Mouse (Mus musculus) frontal cortex, postnatal 10 days (tissue): ENCODE results near the gene Ybey.

Source experiments
- DNase-seq, 2 experiments: peaks; one replicate each; pipeline ENCODE4 v3.0.0; 2022; ENCODE audit warnings: low spot score in 2 of 2, mixed read lengths in 1 of 2

Ybey gene

DNA sequence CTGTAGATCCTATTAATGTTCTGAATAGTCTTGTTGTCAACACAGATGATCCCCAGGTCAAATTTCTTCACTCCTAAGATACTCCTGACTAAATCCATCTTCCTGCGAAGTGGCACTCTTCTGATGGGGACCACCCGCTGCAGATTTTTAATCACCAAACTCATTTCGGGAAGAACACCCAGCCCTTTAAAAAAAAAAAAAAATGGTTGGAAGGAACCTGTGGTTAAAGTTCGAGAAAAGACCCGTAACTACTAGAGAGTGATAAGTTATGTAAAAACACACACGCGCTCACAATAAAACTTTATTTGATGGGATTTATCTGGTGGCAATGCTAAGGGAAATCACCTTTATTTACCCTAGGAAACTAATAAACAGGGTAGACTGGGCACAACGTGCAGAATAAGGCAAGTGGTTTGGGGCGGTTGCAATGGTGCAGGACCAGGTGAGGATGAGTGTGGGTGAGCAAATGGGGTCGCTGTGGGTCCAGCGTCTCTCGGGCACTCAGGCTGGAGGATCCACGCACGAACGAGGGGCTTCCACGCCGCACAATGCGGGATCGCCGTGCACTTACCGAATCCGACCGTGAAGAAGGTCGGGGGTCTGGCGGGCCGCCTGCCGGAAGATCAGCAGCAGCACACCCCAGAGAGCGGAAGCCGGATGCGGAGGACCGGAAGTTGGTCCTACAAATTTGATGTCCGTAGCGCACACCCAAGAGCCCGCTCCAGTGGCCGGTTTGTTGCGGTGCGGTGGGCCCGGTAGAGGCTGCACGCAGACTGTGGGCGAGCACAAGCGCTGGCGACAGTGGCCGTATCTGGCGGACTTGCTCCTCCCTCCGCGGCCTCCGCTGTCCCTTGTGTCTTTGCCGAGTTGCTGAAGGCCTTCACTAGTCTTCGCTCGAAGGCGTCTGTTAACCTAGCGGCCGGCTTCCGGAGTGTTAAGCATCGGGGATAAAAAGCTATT is at the start of gene Ybey, which contains the start of gene Mcm3ap:
TSS of gene Ybey (minus strand) at position 912 of the 960 bp plus-strand sequence.
TSS of gene Mcm3ap (plus strand) at position 725 of the 960 bp plus-strand sequence.
- peak; percentile 78 to 87 for DNase-seq

DNA sequence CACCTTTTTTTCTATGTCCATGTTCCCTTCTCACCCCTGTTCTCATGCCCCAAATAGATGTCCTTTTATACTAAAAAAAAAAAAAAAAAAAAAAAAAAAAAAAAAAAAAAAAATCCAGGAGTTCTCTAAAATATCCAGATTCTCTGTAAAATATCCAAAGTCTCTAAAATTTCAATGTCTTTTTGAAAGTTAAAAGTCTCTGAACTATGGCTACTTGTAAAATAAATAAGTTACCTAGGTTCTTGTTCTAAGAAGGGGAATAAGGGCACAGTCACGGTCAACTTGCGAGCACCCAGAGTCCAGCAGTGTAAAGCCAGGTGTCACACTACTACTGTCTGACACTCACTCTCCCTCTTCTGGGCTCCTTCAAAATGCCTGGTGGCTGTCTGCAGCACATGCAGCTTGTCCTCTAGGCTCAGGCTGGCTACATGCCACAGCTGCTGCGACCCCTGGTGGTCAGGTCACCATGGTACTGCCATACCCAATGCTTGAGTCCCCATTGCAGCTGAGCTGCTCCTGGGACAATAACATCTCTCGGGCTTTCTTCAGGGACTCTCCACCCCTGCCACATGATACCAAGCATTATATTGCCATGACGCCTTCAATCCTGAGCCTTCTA is 44.2 kb upstream of the Ybey start:
- peak; percentile 55 to 58 for DNase-seq

DNA sequence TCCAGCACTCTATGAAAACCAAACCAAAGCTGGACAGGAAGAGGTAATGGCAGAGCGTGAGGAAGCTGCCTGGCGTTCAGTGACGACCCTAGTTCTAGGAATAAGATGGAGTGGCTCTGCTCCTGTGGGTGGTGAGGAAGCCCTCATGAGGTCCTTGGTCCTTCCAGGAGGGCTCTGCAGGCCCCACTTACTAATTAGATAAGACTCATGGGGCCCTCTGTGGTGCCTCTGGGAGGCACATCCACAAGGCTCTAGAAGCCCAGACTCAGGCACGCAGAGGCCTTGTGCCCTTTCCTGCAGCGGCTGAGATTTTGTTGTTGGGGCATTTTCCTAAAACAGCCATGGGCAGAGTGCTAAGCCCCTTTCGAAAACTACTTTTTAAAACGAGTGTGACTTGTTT is 37.0 kb upstream of the Ybey start:
- DNase-seq = no peak

DNA sequence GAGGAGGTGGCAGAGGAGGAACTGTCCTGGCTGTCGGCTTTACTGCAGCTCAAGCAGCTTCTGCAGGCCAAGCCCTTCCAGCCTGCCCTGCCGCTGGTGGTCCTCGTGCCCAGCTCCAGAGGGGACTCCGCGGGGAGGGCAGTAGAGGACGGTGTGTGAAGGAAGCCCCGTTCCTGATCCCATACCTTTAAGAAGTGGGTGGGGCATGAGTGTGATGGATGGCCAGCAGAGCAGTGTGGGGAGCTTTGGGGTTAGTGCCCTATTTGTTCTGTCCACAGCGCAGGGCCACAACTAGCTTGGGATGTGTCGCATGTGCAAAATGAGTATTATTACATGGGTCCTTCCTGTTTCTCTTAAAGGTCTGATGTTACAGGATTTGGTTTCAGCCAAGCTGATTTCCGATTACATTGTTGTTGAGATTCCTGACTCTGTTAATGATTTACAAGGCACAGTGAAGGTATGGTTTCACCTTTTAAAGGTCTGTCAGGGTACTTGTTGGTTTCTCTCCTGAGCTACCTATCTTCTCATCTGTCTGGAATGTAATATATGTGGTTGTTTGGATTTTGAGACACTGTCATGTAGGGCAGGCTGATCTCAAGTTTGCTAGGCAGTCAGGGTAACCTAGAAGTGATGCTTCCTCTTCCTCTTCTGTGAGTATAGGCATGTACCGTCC is 35.5 kb upstream of the Ybey start:
- DNase-seq = no peak

DNA sequence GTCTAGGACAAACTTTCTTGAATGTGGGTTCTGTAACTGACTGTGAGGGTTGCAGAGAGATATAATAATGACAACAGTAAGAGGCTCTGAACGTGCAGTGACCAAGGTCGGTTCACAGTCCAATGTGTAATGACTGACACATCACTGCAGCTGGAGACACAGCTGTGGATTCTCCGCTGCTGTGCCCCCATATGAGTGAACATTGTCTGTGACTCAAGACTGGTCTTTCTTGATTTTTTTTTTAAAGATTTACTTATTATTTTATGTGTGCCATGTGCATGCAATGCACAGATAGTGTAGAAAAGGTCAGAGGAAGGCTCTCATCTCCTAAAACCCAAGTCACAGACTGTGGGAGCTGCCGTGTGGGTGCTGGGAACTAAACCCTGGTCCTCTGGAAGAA is 28.6 kb upstream of the Ybey start:
- DNase-seq = no peak

DNA sequence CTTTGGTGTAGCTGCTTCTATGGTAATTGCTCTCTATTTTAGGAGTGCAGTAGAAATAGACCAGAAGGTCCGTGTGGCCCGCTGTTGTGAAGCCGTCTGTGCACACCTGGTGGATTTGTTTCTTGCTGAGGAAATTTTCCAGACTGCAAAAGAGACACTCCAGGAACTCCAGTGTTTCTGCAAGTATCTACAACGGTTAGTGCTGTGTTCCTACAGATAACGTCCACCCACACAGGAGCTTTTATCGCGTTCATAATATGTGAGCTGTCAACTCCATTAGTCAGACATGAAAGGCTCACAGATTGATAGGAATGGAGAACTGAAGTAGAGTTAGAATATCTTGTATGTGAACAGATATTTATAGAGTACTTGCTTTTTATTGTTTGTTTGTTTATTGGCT is 27.5 kb upstream of the Ybey start:
- DNase-seq = no peak

DNA sequence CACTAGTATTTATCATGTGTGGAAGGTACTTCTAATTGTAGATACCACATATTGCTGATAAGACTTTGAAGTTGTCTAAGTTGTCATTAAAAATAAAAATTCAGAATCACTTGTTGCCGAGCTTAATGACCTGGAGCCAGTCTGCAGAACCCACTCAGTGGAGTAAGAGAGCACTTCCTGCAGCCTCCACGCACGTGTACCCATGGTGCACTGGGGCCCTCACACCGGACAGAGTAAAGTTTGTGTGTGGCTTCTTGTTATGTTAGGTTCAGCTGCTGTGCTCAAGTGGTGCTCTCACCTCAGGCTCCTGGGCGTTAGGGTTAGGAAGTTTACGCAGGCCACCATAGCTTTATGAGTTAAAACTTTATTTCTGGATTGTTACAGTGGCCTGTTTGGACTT is 26.6 kb upstream of the Ybey start:
- no peak for DNase-seq

DNA sequence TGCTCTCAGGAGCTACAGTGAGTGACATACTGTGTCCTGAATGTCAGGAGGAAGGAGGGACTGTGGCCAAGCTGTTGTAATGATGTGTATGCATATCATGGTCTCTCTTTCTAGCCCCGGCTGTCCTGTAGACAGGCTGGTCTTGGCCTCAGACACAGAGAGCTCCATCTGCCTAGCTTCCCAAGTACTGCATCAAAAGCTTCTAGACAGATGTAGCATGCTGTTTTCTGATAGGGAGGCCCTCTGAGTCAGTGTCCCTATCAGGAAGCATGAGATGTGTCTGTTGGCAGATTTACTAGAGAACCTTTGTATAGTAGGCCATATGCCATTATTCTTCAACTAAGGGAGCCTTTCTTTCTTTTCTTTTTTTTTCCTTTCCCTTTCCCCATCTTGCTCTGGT is 24.6 kb upstream of the Ybey start:
- DNase-seq = no peak

DNA sequence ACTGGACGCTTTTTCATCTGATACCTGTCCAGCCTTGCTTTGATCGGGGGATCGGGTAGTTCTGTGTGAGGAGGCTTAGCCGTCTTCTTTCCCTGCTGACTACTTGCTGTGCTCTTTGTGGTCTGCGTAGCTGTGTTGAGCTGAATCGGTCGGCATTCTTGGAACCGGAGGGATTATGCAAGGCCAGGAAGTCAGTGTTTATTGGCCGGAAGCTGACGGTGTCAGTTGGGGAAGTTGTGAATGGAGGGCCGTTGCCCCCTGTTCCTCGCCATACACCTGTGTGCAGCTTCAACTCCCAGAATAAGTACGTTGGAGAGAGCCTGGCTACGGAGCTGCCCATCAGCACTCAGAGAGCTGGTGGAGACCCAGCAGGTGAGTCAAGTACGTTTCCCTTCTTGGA is 20.3 kb upstream of the Ybey start:
- DNase-seq = no peak

DNA sequence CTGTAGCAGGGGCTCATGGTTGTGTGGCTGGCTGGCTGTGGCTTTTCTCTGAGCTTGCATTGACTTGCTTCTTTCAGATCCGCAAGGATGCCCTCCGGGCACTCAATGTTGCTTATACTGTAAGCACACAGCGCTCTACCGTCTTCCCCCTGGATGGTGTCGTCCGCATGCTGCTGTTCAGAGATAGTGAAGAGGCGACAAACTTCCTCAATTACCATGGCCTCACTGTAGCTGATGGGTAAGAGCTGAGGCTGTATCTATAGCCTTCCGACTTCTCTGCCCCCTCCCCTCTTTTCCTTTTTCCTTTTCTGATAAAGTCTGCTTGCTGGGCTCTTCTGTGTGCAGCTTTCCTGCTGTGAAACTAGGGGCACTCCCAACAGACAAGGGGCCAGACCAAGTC is 19.4 kb upstream of the Ybey start:
- DNase-seq = no peak

DNA sequence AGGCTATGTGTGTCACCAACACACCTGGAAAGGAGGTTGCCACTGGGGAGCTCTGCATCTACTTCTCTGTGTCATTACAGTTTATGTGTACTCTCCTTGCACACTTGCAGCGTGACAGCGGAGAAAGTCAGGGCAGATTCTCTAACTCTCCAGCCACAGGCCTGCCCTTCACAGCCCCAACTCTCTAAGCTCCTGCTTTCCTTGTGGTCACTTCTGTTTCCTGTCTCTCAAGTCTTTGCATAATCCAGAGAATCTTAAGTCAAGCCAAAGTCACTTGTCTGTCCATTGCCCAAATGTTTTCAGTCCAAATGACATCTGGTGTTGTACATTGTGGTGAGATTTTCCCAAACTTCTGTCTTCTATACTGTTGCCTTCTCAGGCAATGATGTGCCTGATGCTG is 17.4 kb upstream of the Ybey start:
- DNase-seq = no peak

DNA sequence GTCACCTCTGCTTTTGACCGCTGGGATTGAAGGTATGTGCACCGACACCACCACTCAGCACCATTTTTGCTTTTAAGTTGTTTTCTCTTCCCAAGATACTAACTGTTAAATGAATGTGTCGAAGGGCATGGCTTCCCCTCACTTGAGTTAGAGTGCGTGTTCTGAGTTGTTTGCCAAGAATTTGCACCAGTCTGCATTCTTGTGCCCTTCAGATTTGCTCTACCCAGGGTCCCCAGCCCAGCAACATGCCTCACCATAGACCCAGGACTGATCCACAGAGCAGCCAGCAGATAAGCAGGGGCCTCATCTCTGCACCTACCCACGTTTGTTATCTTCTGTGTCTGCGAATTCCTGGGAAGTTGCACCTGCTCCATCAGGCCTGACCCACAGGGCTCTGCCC is 12.6 kb upstream of the Ybey start:
- DNase-seq = no peak

DNA sequence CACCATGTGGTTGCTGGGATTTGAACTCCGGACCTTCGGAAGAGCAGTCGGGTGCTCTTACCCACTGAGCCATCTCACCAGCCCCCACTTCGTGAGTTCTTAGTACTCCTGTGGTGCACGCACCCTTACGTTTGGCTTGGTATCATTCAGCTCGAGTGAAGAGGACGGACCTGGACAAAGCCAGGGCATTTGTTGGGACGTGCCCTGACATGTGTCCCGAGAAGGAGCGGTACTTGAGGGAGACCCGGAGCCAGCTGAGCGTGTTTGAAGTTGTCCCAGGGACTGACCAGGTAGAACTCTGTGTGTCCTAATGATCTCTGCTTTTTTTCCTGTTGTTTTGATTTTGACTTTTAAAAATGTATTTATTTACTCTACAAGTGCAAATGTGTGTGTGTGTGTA is 11.9 kb upstream of the Ybey start:
- no peak for DNase-seq

DNA sequence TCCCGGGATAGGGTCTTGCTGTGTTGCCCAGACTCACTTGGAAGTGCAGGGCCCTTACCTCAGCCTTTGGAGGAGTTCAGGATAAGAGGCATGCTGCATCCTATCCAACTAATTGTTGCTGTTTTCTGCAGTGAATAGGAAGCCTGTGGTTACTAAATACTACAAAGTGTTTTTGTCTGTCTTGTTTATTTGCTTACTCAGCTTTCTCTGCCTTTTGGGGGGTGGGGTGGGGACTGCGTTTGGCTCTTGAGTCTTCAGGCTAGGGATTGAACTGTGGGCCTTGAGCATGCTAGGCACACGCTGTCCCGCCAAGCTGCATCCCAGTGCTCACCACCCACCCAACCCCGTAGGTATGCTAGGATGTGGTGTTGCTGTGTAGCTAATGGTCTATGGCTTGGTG is 4.8 kb upstream of the Ybey start:
- no peak for DNase-seq

DNA sequence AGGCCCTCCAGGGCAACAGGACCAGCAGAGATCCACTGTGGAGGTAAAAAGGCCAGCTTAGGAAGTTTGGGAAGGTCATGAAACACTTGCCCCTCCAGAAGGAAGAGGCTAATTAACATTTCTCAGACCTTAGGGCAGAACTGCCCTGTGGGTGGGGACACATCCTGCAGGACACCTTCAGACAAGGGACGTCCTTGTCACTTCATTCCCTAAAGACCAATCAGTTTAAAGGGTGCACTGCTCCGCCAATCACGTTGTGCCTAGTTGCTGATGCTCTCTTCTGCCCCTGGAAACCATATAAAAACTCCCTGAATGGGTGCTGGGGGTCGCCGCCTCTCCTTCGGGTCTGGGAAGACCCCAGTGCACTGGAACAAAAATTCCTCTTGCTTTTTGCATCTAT is 6.2 kb downstream of the Ybey start:
- DNase-seq = no peak

DNA sequence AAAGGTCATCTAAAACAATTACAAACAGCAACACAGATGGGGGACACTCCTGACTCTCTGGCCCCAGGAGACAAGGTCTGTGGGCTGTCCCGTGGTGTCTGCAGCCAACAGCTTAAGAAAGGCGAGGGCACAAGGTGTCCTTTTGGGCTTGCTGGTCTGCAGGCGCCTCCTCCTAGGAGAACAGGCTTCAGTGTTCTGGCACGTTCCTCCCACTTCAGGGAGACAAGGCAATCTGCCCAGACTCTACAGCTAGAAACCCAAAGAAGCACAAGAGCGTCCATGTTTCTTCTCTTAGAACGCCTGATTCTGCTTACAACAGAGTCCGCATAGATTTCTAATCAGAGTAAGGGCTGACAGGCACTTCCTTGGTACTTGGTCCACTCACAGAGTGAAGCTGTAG is 6.6 kb downstream of the Ybey start:
- DNase-seq = no peak

DNA sequence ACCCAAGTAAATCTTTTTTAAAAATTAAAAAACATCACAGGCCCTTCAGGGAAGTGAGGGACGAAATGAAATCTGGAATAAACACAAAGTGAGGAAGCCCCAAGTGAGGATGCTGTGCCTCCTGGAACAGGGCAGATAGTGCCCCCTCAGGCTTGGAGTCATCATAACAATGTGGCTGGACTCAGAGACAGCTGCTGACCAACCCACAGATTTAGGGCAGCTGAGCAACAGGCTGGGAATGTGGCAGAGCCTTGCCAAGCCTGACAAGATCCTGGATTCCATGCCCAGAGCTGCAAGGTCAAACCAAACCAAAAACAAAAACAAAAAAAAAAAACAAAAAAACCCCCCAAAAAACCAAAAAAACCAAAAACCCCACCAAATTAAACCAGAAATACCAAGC is 7.7 kb downstream of the Ybey start:
- no peak for DNase-seq

DNA sequence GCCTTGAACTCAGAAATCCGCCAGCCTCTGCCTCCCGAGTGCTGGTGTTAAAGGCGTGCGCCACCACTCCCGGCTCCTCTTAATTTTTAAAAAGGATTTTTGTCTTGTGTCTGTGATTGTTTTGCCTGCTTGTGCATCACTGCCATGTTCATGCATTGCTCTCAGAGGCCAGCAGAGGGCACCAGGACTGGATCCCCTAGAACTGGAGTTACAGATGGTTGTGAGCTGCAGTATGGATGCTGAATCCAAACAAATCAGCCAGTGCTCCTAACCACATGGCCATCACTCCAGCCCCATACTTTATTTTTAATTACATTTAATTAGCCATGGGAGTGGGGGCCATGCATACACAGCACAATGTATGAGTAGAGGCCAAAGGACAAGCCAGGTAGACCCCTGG is 13.6 kb downstream of the Ybey start:
- peak in 1 of 2 experiments; percentile 38 for DNase-seq

DNA sequence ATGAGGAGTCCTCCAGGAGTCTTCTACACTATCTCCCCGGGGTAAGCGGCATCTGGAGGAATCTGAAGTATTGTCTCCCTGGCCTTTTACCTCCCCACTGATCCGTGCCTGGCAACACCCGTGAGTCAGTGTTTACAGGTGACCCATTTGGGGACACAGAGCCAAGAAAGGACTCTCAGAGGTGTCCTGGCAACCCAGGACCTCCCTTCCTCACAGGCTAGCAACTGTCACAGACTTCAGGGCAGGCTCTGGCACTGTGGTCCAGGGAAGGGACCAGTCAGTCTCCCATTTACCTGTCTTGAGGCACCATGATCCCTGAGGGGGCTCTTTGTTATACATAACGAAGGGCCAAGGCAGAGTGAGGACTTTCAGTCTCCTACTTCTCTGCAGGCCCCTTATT is 20.1 kb downstream of the Ybey start, which contains the start of gene 2610028H24Rik:
TSS of gene 2610028H24Rik (plus strand) at position 231 of the 400 bp plus-strand sequence.
- DNase-seq = no peak

DNA sequence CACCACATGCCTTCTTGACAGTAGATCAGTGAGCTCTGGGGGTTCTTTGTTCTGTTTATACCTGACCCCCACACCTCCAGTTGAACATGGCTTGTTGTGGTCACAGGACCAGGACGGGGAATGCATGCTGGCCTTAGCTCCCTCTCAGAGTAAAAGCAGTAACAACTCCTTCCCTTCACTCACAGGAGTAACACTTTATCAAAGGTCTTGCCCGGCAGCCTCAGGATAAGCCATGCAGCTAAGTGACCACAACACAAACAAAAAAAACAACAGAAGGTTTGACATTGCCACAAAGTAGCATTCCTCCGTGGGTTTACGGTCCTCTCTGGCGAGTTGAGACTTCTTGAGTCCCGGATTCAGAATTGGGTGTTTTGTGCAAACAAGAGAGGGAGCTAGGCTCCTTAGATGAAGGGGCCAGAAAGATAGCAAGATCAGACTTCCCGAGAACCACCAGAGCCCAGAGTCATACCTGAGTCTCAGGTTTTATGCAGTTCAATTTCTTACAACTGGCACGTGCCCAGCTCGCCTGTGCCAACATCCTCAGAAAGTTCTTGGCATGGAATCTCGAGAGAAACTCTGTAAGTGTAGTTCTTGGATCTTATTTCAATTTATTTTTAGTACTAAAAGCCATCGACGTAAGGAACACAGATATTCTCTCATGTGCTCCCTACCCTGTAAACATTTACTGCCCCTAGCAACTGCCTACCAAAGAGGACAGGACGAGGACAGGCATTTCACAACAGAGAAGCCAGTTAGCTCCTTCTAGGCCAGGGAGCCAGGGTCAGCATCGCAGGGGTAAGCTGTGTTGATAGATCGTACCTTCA is 21.3 kb downstream of the Ybey start:
- no peak for DNase-seq

DNA sequence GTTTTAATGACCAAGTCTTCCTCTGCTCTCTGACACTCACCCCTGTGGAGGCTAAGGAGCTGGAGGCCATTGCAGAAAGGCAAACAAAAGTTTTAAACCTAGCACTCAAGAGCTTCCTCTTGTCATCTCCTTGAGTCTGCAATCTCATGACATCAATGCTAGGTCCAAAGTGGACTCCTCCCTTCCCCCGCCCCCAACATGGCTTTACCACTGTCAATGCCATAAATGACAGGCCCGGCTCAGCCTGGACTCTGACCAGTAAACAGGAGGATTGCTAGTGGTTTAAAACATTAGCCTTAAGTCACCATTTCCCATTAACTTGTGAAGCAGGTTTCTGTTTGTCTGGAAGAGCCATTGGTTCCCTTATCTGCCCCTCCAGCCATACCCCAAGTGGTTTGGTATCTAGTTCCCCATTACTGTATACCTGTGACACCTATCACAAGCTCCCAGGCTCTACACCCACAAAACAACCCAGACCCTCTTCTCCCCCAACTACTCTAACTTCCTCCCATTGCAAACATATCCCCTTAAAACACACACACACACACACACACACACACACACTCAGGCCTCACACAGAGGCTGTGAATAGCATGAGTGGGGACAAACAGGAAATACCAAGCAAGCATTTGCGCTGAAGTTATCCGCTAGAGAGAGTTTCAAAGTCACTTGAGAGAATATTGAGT is 22.8 kb downstream of the Ybey start:
- no peak for DNase-seq
